Mouse (Mus musculus): Measurements from ENCODE around the gene Ifna16. TPM values are rescaled to one million over a fixed set of nuclear protein-coding genes. Genes with fewer than 3 reads are reported as not detected.

Gene Ifna16
- not detected in 2 replicates for polyA plus RNA-seq (2012)

GRCm38 (mm10) chr4:88676824-88677223 is at the start of gene Ifna16:
TSS of gene Ifna16 (minus strand) at chr4:88676924.
- TF ChIP-seq GATA1 (IDR thresholded peaks at IDR 0.05; ENCODE audit: low read length) = no peak

- TF ChIP-seq GATA1 (IDR thresholded peaks at IDR 0.05; ENCODE audit: low read length) = no peak
Measured at GRCm38 (mm10) chr4:88723497-88724090, 46.9 kb upstream of the Ifna16 start.

GRCm38 (mm10) chr4:88721791-88722721 is 45.3 kb upstream of the Ifna16 start, which contains the start of the genes Gm26566 and Klhl9:
TSS of gene Gm26566 (plus strand) at chr4:88721805.
TSS of gene Klhl9 (minus strand) at chr4:88722465.
- no peak for TF ChIP-seq GATA1 (IDR thresholded peaks at IDR 0.05; ENCODE audit: low read length)

GRCm38 (mm10) chr4:88718715-88719114 is 42.0 kb upstream of the Ifna16 start:
- TF ChIP-seq GATA1 (IDR thresholded peaks at IDR 0.05; ENCODE audit: low read length) = no peak

- TF ChIP-seq GATA1 (IDR thresholded peaks at IDR 0.05; ENCODE audit: low read length) = no peak
Measured at GRCm38 (mm10) chr4:88715059-88715458, 38.3 kb upstream of the Ifna16 start.

GRCm38 (mm10) chr4:88714281-88714680 is 37.6 kb upstream of the Ifna16 start:
- TF ChIP-seq GATA1 (IDR thresholded peaks at IDR 0.05; ENCODE audit: low read length) = no peak

- TF ChIP-seq GATA1 (IDR thresholded peaks at IDR 0.05; ENCODE audit: low read length) = no peak
Measured at GRCm38 (mm10) chr4:88707128-88707826, 30.6 kb upstream of the Ifna16 start.

- no peak for TF ChIP-seq GATA1 (IDR thresholded peaks at IDR 0.05; ENCODE audit: low read length)
Measured at GRCm38 (mm10) chr4:88705924-88706323, 29.2 kb upstream of the Ifna16 start.

GRCm38 (mm10) chr4:88699301-88699700 is 22.6 kb upstream of the Ifna16 start:
- TF ChIP-seq GATA1 (IDR thresholded peaks at IDR 0.05; ENCODE audit: low read length) = no peak

GRCm38 (mm10) chr4:88698781-88699180 is 22.1 kb upstream of the Ifna16 start:
- TF ChIP-seq GATA1 (IDR thresholded peaks at IDR 0.05; ENCODE audit: low read length) = no peak

GRCm38 (mm10) chr4:88697753-88698152 is 21.0 kb upstream of the Ifna16 start:
- TF ChIP-seq GATA1 (IDR thresholded peaks at IDR 0.05; ENCODE audit: low read length) = no peak

- no peak for TF ChIP-seq GATA1 (IDR thresholded peaks at IDR 0.05; ENCODE audit: low read length)
Measured at GRCm38 (mm10) chr4:88697108-88697507, 20.4 kb upstream of the Ifna16 start.

- TF ChIP-seq GATA1 (IDR thresholded peaks at IDR 0.05; ENCODE audit: low read length) = no peak
Measured at GRCm38 (mm10) chr4:88696237-88696884, 19.6 kb upstream of the Ifna16 start.

GRCm38 (mm10) chr4:88693392-88693791 is 16.7 kb upstream of the Ifna16 start:
- TF ChIP-seq GATA1 (IDR thresholded peaks at IDR 0.05; ENCODE audit: low read length) = no peak

GRCm38 (mm10) chr4:88692537-88692936 is 15.8 kb upstream of the Ifna16 start:
- TF ChIP-seq GATA1 (IDR thresholded peaks at IDR 0.05; ENCODE audit: low read length) = no peak
